Mouse (Mus musculus): ENCODE measurements around the gene Etfb. TPM values are rescaled to one million over a fixed set of nuclear protein-coding genes. Genes with fewer than 3 reads are reported as not detected.
A peak's percentile ranks its signal among the peaks of the same experiment; 100 is the strongest.
"Not testable (repeated sequence)": the region's sequence is repeated elsewhere in the genome, so short reads cannot be mapped to it uniquely, and the experiment has no call there.

Etfb gene
- total RNA-seq (2014; fragmentation: Nextera tagmentation) = 212 and 237 TPM in 2 replicates
- 396 and 426 TPM in 2 replicates for total RNA-seq (2017)

DNA sequence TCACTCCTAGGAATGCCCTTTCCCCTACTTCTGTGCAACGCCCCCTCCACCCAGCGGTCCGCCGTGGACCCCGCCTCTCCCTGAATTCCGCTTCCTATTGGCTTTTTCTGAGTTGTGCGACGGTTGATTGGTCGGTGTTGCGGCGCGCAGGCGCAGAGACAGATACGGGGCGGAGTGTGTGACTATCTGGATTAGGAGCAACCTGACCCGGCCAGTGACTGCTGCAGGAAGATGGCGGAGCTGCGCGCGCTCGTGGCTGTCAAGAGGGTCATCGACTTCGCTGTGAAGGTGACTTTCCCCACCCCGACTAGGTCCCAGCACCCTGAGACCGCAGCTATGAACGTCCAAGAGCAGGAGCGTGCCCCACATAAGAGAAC lies at the start of gene Etfb, which contains the start of gene Gm45233:
Gene Etfb (plus strand): TSS at position 167 of the 377 bp plus-strand sequence.
Gene Gm45233 (plus strand): TSS at position 212 of the 377 bp plus-strand sequence.
- ATAC-seq (replicated peaks; ENCODE audit: low FRiP score, low TSS enrichment, poor library complexity, severe bottlenecking) = peak; percentile 92

- no peak for ATAC-seq (replicated peaks; ENCODE audit: low FRiP score, low TSS enrichment, poor library complexity, severe bottlenecking)
Observed at GRCm38 (mm10) chr7:43399501-43399900, 44.4 kb upstream of the Etfb start.

DNA sequence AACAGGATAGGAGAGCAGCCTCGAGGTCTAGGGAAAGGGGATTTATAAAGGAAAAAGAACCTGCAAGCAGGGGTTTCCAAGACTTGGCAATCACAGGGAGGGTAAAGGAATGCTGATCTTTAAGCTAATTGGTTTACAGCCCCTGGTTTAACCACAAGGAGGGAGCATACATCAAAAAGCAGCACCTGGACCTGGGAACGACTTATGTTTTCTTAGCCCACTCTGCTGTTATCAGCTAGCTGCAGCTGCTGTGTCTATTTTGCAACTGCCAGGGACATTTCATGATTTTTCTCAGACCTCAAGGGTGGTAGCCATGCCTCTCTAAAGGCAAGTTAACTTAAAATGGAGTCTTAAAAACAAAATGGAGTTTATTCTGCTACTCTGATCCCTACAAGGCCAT lies 41.2 kb upstream of the Etfb start:
- peak; percentile 79 for ATAC-seq (replicated peaks; ENCODE audit: low FRiP score, low TSS enrichment, poor library complexity, severe bottlenecking)

DNA sequence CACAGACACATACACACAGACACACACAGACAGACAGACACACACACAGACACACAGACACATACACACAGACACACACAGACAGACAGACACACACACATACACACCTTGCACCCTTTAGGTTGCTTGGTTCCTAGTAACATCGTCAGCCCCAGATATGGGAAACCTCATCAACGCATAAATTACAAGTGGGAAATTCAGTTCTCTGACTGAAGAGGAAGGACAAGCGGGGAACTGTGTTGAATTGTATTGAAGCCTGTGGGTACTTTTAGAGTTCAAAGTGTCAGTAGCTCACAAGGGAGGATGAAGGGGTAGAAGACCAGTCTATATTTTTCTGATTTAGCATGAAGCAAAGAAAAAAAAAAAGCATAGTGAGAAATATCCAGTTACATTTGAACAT lies 36.3 kb upstream of the Etfb start:
- ATAC-seq (replicated peaks; ENCODE audit: low FRiP score, low TSS enrichment, poor library complexity, severe bottlenecking) = no peak

DNA sequence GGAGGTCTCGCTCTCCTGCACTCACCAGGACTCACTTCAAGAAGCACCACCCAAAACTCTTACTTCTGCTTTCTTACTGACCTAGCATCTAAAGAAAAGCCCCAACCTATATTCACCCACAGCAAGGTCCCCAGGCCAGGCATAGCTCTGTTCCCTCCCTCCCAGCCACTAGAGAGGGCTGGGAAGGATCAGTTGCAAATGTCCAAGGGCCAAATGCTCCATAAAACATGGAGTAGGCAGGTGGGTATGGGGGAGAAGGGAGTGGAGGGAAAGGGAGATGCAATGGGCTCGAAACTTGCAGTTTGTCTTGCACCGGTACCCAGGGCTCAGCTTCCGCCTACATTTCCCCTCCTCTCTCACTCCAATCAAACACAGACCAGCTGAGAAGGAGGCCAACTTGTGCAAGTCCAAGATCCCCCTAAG lies 35.7 kb upstream of the Etfb start, which contains the start of gene Siglecg:
Gene Siglecg (plus strand): TSS at position 74 of the 423 bp plus-strand sequence.
- ATAC-seq (replicated peaks; ENCODE audit: low FRiP score, low TSS enrichment, poor library complexity, severe bottlenecking) = no peak

DNA sequence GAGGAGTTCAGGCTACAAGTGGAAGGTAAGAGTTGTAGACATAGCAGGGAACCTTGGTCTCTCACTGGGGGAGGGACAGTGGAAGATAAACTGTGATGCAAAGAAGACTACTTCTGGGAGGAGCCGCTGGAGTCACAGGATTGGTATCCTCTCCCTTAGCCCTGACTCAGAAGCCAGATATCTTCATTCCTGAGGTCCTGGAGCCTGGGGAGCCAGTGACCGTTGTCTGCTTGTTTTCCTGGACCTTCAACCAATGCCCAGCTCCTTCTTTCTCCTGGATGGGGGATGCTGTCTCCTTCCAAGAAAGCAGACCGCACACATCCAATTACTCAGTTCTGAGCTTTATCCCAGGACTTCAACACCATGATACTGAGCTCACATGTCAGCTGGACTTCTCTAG lies 34.8 kb upstream of the Etfb start:
- ATAC-seq (replicated peaks; ENCODE audit: low FRiP score, low TSS enrichment, poor library complexity, severe bottlenecking) = no peak

DNA sequence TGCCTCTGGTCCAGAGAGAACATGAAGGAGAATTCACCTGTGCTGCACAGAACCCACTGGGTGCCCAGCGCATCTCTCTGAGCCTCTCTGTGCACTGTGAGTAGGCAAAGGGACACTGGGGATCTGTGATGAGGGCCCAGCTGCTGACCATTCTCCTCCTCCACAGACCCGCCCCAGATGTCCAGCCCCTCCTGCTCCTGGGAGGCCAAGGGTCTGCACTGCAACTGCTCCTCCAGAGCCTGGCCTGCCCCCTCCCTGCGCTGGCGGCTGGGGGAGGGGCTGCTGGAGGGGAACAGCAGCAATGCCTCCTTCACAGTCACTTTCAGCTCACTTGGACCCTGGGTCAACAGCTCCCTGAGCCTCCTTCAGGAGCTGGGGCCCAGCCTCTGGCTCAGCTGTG lies 32.2 kb upstream of the Etfb start:
- not testable (repeated sequence) for ATAC-seq (replicated peaks; ENCODE audit: low FRiP score, low TSS enrichment, poor library complexity, severe bottlenecking)

DNA sequence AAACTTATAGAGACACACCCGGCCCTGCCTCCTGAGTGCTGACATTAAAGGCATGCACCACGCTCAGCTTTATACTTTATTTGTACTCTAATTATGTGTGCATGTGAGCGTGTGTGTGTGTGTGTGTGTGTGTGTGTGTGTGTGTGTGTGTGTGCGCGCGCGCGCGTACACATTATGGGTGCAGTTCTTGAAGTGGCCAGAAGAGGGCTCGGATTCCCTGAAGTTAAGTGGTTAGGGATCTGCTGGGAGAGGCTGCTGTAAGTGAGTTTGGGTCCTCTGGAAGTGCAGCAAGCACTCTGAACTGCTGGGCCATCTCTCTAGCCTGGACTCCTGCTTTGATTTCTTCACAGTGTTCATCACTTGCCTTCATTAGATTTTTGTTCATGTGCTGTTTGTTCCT lies 26.6 kb upstream of the Etfb start:
- no peak for ATAC-seq (replicated peaks; ENCODE audit: low FRiP score, low TSS enrichment, poor library complexity, severe bottlenecking)

DNA sequence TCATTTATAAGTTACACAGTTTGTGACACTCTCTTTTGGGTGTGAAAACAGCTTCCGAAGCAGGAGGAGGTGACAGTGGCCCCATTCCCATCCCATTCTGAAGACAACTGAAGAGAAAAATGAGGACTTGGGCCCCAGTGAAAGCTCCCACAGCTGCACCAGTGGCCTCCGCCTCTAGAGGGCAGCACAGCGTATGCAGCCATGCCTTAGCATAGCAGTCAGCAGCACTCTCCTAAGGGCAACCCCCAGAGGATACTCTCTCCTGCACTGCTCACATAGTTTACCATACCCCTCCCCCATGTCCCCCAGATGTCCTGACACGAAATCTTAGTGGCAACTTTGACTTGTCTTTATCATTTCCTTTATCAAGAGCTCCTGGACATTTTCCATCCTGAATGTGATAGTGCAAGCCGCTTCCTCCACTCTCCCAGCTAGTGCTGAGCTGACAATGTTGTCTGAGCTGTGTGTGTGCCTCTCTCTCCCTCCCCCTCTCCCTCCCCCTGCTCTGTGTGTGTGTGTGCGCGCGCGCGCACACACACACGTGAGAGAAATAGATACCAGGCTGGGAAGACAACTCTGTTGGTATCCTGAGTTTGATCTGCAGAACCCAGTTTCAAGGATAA lies 20.8 kb upstream of the Etfb start:
- ATAC-seq (replicated peaks; ENCODE audit: low FRiP score, low TSS enrichment, poor library complexity, severe bottlenecking) = peak; percentile 100

- ATAC-seq (replicated peaks; ENCODE audit: low FRiP score, low TSS enrichment, poor library complexity, severe bottlenecking) = no peak
Observed at GRCm38 (mm10) chr7:43423991-43424625, 19.8 kb upstream of the Etfb start.

DNA sequence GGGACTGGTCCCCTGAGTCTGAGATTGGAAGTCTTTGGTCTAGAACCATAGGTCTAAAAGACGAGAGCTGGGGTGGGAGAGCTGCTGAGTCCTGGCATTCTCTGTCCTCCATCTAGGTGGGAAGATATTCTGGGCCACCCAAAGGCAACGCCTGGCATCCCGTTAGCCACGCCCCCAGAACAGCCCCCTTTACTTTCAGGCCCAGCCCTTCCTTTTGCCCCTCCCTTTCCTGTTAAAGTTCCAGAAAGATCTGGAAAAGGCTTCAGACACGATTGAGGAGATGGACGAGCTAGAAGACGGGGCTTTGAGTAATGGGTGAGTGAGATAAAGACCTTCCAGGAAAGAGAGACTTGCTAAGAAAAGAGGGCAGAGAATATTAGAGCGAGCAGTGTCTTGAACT lies 16.5 kb upstream of the Etfb start, which contains the start of gene Lim2:
Gene Lim2 (plus strand): TSS at position 265 of the 400 bp plus-strand sequence.
- ATAC-seq (replicated peaks; ENCODE audit: low FRiP score, low TSS enrichment, poor library complexity, severe bottlenecking) = no peak

DNA sequence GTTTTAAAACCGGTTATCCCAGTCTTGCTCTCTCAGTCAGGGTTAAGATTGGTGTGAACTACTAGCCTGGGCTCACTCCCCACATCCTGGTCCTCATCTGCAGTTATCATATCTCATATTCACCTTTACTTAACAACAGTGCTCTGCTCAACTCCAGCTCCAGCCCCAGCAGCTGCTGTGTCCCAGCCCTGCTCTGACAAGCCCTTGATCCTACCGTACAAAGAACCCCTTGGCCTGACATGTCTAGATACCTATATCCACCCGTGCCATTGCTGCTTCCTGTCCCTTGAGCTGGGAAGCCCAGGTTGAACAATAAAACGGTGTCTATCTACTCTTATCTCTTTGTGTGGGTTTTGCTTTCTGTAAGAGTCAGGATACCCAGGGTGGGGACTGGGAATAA lies 14.4 kb upstream of the Etfb start:
- ATAC-seq (replicated peaks; ENCODE audit: low FRiP score, low TSS enrichment, poor library complexity, severe bottlenecking) = 0 out of 2 replicates have a peak, but pooled peaks have one; percentile 41

DNA sequence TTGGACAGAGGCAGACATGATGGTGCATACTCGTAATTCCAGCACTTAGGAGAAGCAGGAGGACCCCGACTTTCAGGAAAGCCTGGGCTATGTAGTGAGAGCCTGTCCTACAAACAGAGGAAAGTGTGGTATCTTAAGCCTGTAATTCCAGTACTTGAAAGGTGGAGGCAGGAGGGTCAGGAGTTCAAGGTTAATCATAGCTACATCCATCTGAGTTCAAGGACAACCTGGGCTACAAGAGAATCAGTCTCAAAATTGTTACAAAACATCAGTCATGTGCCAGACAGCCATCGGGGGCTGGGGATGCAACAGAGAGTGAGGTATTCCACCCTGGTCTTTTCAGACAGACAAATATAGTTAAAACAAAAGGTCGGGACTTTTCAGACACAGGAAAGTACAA lies 11.0 kb upstream of the Etfb start:
- ATAC-seq (replicated peaks; ENCODE audit: low FRiP score, low TSS enrichment, poor library complexity, severe bottlenecking) = no peak

GRCm38 (mm10) chr7:43434676-43435075 lies 9.2 kb upstream of the Etfb start:
- no peak for ATAC-seq (replicated peaks; ENCODE audit: low FRiP score, low TSS enrichment, poor library complexity, severe bottlenecking)

GRCm38 (mm10) chr7:43436341-43437255 lies 7.3 kb upstream of the Etfb start, which contains the start of gene Nkg7:
TSS of gene Nkg7 (plus strand) at chr7:43437073.
- no peak for ATAC-seq (replicated peaks; ENCODE audit: low FRiP score, low TSS enrichment, poor library complexity, severe bottlenecking)

DNA sequence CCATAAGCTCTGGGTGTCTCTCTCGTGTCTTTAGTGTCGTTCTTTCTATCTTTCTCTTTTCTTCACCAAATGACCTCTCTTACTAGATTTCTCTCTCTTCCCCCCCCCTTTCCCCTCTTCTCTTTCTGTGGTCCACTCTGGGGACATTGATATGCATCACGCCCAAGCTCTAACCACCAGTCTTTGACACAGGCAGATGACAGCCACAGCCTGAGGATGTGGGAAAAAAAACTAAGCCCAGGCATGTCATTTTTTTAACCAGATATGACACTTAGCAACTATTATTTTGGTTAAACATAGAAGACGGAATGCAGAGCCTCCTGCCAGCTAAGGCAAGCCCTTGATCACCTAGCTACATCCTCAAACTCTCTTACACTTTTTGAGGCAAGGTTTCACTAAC lies 5.3 kb upstream of the Etfb start:
- ATAC-seq (replicated peaks; ENCODE audit: low FRiP score, low TSS enrichment, poor library complexity, severe bottlenecking) = no peak

GRCm38 (mm10) chr7:43440482-43440881 lies 3.4 kb upstream of the Etfb start, which contains the start of gene Cldnd2:
TSS of gene Cldnd2 (plus strand) at chr7:43440782.
- ATAC-seq (replicated peaks; ENCODE audit: low FRiP score, low TSS enrichment, poor library complexity, severe bottlenecking) = no peak

DNA sequence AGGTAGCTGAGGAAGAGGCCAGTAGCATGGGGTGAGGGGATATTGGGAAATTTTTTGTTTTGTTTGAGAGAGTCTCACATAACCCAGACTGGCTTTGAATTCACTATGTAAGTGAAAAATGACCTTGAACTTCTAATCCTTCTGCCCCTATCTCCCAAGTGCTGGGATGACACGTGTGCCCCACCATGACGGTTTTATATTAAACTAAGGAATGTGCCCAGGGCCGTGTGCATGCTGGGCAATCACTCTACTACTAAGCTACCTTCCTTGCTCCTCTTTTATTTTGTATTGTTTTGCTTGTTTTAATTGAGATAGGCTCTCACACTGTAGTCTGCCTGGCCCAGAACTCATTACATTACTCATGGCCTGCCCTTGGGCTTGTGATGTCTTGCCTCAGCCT lies 2.8 kb upstream of the Etfb start:
- no peak for ATAC-seq (replicated peaks; ENCODE audit: low FRiP score, low TSS enrichment, poor library complexity, severe bottlenecking)

- ATAC-seq (replicated peaks; ENCODE audit: low FRiP score, low TSS enrichment, poor library complexity, severe bottlenecking) = no peak
Observed at GRCm38 (mm10) chr7:43442684-43443083, 1.2 kb upstream of the Etfb start.
